Mouse (Mus musculus) heart, embryonic 15.5 days (tissue): ENCODE measurements around the gene Cdkl5. TPM values are rescaled to one million over a fixed set of nuclear protein-coding genes. Genes with fewer than 3 reads are reported as not detected.

Experiments
- polyA plus RNA-seq: library from polyadenylated mRNA; unstranded; fragments of >200 nt; fragmentation: Nextera tagmentation; extraction: Ambion mirVana; gene quantifications from 2 replicates; pipeline ENCODE4 v1.2.1, GENCODE M21; 2015

The Cdkl5 gene
- polyA plus RNA-seq, 1 experiment from 2014 or later: 2.2 TPM

Other genes starting within 250 kb of the Cdkl5 start
- not detected in 2 replicates for gene Rs1, start 226.7 kb downstream of the Cdkl5 start, polyA plus RNA-seq
- 0.18 TPM in 1 of 2 replicates, not detected in the other for gene Gja6, start 87.7 kb downstream of the Cdkl5 start, polyA plus RNA-seq
- gene Scml2, start 122.5 kb upstream of the Cdkl5 start, polyA plus RNA-seq: 2.7 and 3.0 TPM in 2 replicates